Mouse (Mus musculus) embryonic stem cell, embryonic (primary cell): ENCODE measurements at regions not wholly inside any gene's neighbourhood (a gene's known extent, or its start where the extent isn't known, plus 50 kb on each side); places are given as distances from the start of the nearest gene placed in this dataset.

Experiments
- CTCF ChIA-PET, 4 experiments: fragments of 300-600 bp in 2 of 4; fragments of 350-600 bp in 2 of 4; sonication (Branson Sonifier 250); formaldehyde crosslinking; loops; one replicate each; lab custom pipeline; 2022; ENCODE audit warnings: inconsistent platforms in 2 of 4; lab: Charles Lee
- POLR2A ChIA-PET, 4 experiments: fragments of 300-600 bp in 2 of 4; fragments of 350-600 bp in 2 of 4; sonication (Branson Sonifier 250); formaldehyde crosslinking; loops; one replicate each; lab custom pipeline; 2022; ENCODE audit warnings: antibody characterized with exemption in 4 of 4, inconsistent platforms in 1 of 4; lab: Charles Lee

GRCm38 (mm10) chr6:49624080-49624479 lies 198.4 kb upstream of the Npy start:
- ChIA-PET POLR2A (no interaction called here), CTCF (no interaction called here)

- POLR2A ChIA-PET: no interaction called here
- CTCF ChIA-PET: interaction anchor here in 1 of 4 experiments (0.6 kb wide), 1 partner anchor 196 kb away, joined by 3 read pairs; no protein-coding TSS in a partner anchor
Measured at GRCm38 (mm10) chr6:49624564-49624963, 197.9 kb upstream of the Npy start.

- POLR2A ChIA-PET: interaction anchor here in 2 of 4 experiments (0.6 to 1.0 kb wide), 2 partner anchors 21 to 532 kb away, joined by 3 read pairs; no protein-coding TSS in a partner anchor
- CTCF ChIA-PET: no interaction called here
Measured at GRCm38 (mm10) chr6:49633470-49634095, 188.9 kb upstream of the Npy start.

GRCm38 (mm10) chr6:49637654-49638053 lies 184.9 kb upstream of the Npy start:
- ChIA-PET CTCF (no interaction called here), POLR2A (interaction anchor here in 2 of 4 experiments (0.6 kb wide), 2 partner anchors 102 to 246 kb away, joined by 3 to 7 read pairs; no protein-coding TSS in a partner anchor)

- POLR2A ChIA-PET: no interaction called here
Measured at GRCm38 (mm10) chr6:49641256-49641655, 181.3 kb upstream of the Npy start.

GRCm38 (mm10) chr6:49654541-49655130 lies 167.9 kb upstream of the Npy start:
- ChIA-PET POLR2A (no interaction called here), CTCF (interaction anchor here in 1 of 4 experiments (0.7 kb wide), 1 partner anchor 303 kb away, joined by 3 read pairs; no protein-coding TSS in a partner anchor)

More at GRCm38 (mm10) chr6:49641256-49641655, 181.3 kb upstream of the Npy start:
- CTCF ChIA-PET: interaction anchor here in 1 of 4 experiments (0.6 kb wide), 1 partner anchor 27 kb away, joined by 4 read pairs; no protein-coding TSS in a partner anchor

- CTCF ChIA-PET: interaction anchor here in 1 of 4 experiments (0.7 kb wide), 1 partner anchor 302 kb away, joined by 3 read pairs; no protein-coding TSS in a partner anchor
- POLR2A ChIA-PET: interaction anchor here in 1 of 4 experiments (0.5 kb wide), 1 partner anchor 272 kb away, joined by 4 read pairs; no protein-coding TSS in a partner anchor
Measured at GRCm38 (mm10) chr6:49655241-49655640, 167.3 kb upstream of the Npy start.

- CTCF ChIA-PET: no interaction called here
- POLR2A ChIA-PET: interaction anchor here in 2 of 4 experiments (0.5 to 1.1 kb wide), 2 partner anchors 16 to 624 kb away, joined by 4 to 5 read pairs; no protein-coding TSS in a partner anchor
Measured at GRCm38 (mm10) chr6:49656359-49657280, 165.9 kb upstream of the Npy start.

- ChIA-PET POLR2A (interaction anchor here in 1 of 4 experiments (0.5 kb wide), 1 partner anchor 1102 kb away, joined by 3 read pairs; no protein-coding TSS in a partner anchor), CTCF (no interaction called here)
Measured at GRCm38 (mm10) chr6:49657988-49658387, 164.5 kb upstream of the Npy start.

GRCm38 (mm10) chr6:49670991-49671390 lies 151.5 kb upstream of the Npy start:
- POLR2A ChIA-PET: no interaction called here
- CTCF ChIA-PET: interaction anchor here in 1 of 4 experiments (0.6 kb wide), 1 partner anchor 912 kb away, joined by 9 read pairs; no protein-coding TSS in a partner anchor

GRCm38 (mm10) chr6:49671912-49672311 lies 150.6 kb upstream of the Npy start:
- CTCF ChIA-PET: no interaction called here
- POLR2A ChIA-PET: interaction anchor here in 1 of 4 experiments (0.5 to 1.2 kb wide), 2 partner anchors 16 to 148 kb away, joined by 4 to 5 read pairs; no protein-coding TSS in a partner anchor

- ChIA-PET POLR2A (no interaction called here), CTCF (no interaction called here)
Measured at GRCm38 (mm10) chr6:49686776-49687175, 135.7 kb upstream of the Npy start.

GRCm38 (mm10) chr6:49692032-49692539 lies 130.4 kb upstream of the Npy start:
- ChIA-PET CTCF (interaction anchor here in 2 of 4 experiments (0.6 to 1.2 kb wide), 2 partner anchors 31 to 620 kb away, joined by 3 to 7 read pairs; no protein-coding TSS in a partner anchor), POLR2A (interaction anchor here in 1 of 4 experiments (1.0 to 1.4 kb wide), 2 partner anchors 9 to 17 kb away, joined by 3 to 6 read pairs; no protein-coding TSS in a partner anchor)

- POLR2A ChIA-PET: no interaction called here
Measured at GRCm38 (mm10) chr6:49694851-49695250, 127.7 kb upstream of the Npy start.

GRCm38 (mm10) chr6:49696990-49697389 lies 125.5 kb upstream of the Npy start:
- ChIA-PET POLR2A (no interaction called here), CTCF (no interaction called here)

More at GRCm38 (mm10) chr6:49694851-49695250, 127.7 kb upstream of the Npy start:
- CTCF ChIA-PET: no interaction called here

- ChIA-PET CTCF (interaction anchor here in 2 of 4 experiments (0.7 kb wide), 2 partner anchors 17 to 1330 kb away, joined by 3 to 5 read pairs; no protein-coding TSS in a partner anchor), POLR2A (no interaction called here)
Measured at GRCm38 (mm10) chr6:49701453-49701852, 121.1 kb upstream of the Npy start.

- ChIA-PET CTCF (no interaction called here), POLR2A (no interaction called here)
Measured at GRCm38 (mm10) chr6:49712980-49713379, 109.5 kb upstream of the Npy start.

- ChIA-PET CTCF (interaction anchor here in 2 of 4 experiments (0.7 to 0.9 kb wide), 2 partner anchors 308 to 577 kb away, joined by 3 to 9 read pairs; no protein-coding TSS in a partner anchor), POLR2A (no interaction called here)
Measured at GRCm38 (mm10) chr6:49716520-49716919, 106.0 kb upstream of the Npy start.
